Mouse (Mus musculus) B cell, adult 2 months (primary cell): ENCODE results near the gene Gm49416.

Experiments
- DNase-seq, 2 experiments: peaks; one replicate each; pipeline ENCODE4 v3.0.0; 2022

The Gm49416 gene

GRCm38 (mm10) chr19:8921741-8922140 is 33.0 kb downstream of the Gm49416 start:
- no peak for DNase-seq

- no peak for DNase-seq
Observed at GRCm38 (mm10) chr19:8926766-8927165, 38.0 kb downstream of the Gm49416 start.

- DNase-seq: no peak
Observed at GRCm38 (mm10) chr19:8927891-8928525, 39.3 kb downstream of the Gm49416 start.

- DNase-seq: no peak
Observed at GRCm38 (mm10) chr19:8928689-8929223, 40.0 kb downstream of the Gm49416 start.

GRCm38 (mm10) chr19:8929224-8930088 is 40.7 kb downstream of the Gm49416 start, which contains the start of the genes Rom1 and Eml3:
Gene Rom1, minus strand, starts transcription at chr19:8929356.
Gene Eml3, plus strand, starts transcription at chr19:8929552.
- DNase-seq: peak; percentile 86

GRCm38 (mm10) chr19:8930117-8930516 is 41.4 kb downstream of the Gm49416 start:
- DNase-seq: no peak

- no peak for DNase-seq
Observed at GRCm38 (mm10) chr19:8930771-8931170, 42.0 kb downstream of the Gm49416 start.

- DNase-seq: no peak
Observed at GRCm38 (mm10) chr19:8936736-8937135, 48.0 kb downstream of the Gm49416 start.

- DNase-seq: no peak
Observed at GRCm38 (mm10) chr19:8940526-8941133, 51.9 kb downstream of the Gm49416 start.

- no peak for DNase-seq
Observed at GRCm38 (mm10) chr19:8941136-8941514, 52.4 kb downstream of the Gm49416 start.

- peak; percentile 96 to 97 for DNase-seq
Observed at GRCm38 (mm10) chr19:8941515-8942217, 52.9 kb downstream of the Gm49416 start, which contains the start of gene Mta2. Gene Mta2, plus strand, starts transcription at chr19:8941875.

- DNase-seq: no peak
Observed at GRCm38 (mm10) chr19:8942276-8942964, 53.7 kb downstream of the Gm49416 start.

- DNase-seq: no peak
Observed at GRCm38 (mm10) chr19:8943047-8943446, 54.3 kb downstream of the Gm49416 start.

GRCm38 (mm10) chr19:8944062-8944461 is 55.3 kb downstream of the Gm49416 start:
- DNase-seq: no peak

- peak; percentile 62 to 64 for DNase-seq
Observed at GRCm38 (mm10) chr19:8944750-8945149, 56.0 kb downstream of the Gm49416 start.
